Mouse (Mus musculus) liver, embryonic 14.5 days (tissue): Measurements from ENCODE around the gene Cep152.

Experiments
- CTCF ChIP-seq: IDR thresholded peaks from 2 replicates; pipeline ENCODE4 v1.5.1; 2016; ENCODE audit warnings: antibody characterized with exemption, low read depth, control low read depth
- EP300 ChIP-seq: IDR thresholded peaks from 2 replicates; pipeline ENCODE4 v1.6.1; 2016; ENCODE audit warnings: antibody characterized with exemption, low read depth

DNA sequence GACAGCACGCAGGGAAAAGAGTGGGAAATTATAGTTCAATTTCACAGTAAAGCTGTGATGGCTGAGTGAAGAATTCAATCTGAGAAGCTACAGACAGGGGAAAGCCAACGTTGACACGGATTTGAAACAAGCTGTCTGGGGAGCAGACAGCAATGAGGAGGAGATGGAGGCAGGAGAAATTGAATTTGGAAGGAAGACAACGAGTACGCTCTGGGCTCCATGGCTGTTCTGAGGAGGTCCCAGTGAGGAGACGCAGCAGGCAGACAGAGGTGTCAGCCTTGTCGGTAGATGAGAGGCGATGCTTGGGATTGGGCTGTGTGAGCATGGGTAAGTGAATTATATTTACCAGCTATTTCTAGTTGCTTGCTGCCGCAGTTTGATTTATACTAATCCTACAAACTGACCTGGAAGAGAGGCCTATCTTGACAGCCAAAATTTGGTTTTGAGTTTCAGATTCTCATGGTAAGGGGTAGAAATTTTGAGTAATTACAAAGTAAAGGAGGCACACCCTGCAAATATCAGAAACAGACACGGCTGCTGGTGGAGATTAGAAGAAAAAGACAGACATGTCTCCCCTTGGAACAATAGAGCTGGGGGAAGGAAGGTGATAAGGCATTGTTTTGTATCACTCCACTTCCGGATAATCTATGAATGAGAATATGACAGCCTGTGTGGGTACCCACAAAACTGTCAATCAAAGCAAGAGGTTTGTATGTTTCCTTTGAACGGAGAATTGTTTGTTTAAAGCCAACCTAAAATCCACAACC, 109.4 kb downstream of the Cep152 start:
- 0 out of 2 replicates have a peak, but pooled peaks have one; percentile 11 for TF ChIP-seq EP300
- no peak for TF ChIP-seq CTCF
